Mouse (Mus musculus) brain, embryonic 14.5 days (tissue): ENCODE measurements around the gene Tmem82.

ENCODE experiments used
- CTCF ChIP-seq: fragments of 200-500 bp; IDR thresholded peaks from 2 replicates; pipeline ENCODE4 v1.5.1; 2012; ENCODE audit warnings: inconsistent platforms, mild to moderate bottlenecking, moderate library complexity, borderline replicate concordance; ENCODE audit not compliant: insufficient read depth, insufficient read length; ENCODE audit errors: extremely low read depth
- POLR2A ChIP-seq: fragments of 200-500 bp; IDR thresholded peaks from 2 replicates; pipeline ENCODE4 v1.6.1; 2012; ENCODE audit warnings: mild to moderate bottlenecking, inconsistent platforms, borderline replicate concordance; ENCODE audit not compliant: poor library complexity, insufficient read depth, insufficient read length, severe bottlenecking; ENCODE audit errors: extremely low read depth

GRCm38 (mm10) chr4:141614946-141615345 is 3.5 kb downstream of the Tmem82 start:
- no peak for TF ChIP-seq POLR2A
- TF ChIP-seq CTCF = no peak
